Mouse (Mus musculus) kidney, postnatal 4 days (tissue): Measurements from ENCODE around the gene Olfr287.

Experiments used
- DNase-seq, 2 experiments: peaks; one replicate each; pipeline ENCODE4 v3.0.0; 2021; ENCODE audit warnings: mixed read lengths in 2 of 2

Gene Olfr287

DNA sequence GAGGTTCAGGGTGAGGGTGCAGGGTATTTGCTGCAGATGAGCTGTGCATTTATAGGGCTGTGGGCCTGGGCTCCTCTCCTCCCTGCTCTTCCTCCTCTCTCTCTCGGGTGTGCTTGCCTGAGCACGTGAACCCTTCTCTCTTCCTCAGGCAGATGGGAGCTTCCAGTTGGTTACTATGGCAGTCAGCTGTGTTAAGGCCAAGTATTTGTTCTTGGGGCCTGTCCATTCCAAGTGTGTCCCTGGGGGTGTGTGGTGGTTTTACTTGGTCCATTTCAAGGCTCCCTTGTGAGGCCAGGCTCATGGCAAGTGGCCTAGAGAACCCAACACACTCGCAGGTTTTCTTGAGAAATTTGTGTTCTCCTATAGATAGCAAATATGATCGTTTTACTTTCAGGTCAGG is at the start of gene Olfr287, which contains the start of gene Gm44579:
TSS of gene Olfr287 (minus strand) at position 180 of the 400 bp plus-strand sequence.
TSS of gene Gm44579 (minus strand) at position 101 of the 400 bp plus-strand sequence.
- no peak for DNase-seq

DNA sequence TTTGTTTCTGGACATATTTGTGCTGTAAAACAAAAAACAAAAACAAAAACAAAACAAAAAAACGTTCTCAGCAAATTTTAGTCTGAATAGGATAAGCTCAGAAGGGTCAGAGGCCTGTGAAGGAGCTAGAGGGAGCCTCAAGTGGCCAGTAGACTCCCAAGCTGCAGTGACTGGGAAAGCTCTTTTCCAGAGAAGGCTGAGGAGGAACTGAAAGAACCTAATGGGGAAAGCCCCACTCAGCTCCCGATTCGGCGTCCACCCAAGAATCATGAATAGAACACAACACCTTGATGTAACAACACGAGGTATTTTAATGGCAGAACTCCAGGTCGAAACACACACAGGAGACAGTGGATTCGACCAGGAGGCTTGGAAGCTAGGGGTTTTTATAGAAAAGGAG is 36.9 kb upstream of the Olfr287 start:
- no peak for DNase-seq

DNA sequence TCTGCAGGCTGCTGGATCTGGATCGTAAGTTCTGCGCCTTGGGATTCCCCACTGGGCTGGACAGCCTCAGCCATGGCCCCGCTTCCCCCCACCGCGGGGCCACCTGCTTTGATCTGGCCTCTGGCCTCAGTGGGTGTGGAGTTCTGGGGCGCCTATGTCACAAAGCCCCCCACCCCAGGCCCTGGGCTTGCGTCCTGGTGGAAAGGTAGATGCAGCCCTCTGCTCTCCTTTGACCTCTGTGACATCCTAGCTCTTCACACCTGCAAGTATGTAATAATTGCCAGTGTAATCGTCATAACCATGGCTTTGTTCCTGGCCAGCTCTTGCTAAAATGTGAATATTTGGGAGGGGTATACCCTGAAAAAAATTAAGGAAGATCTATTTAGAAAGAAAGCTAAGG is 36.3 kb upstream of the Olfr287 start, which contains the start of gene H1fnt:
TSS of gene H1fnt (minus strand) at position 101 of the 400 bp plus-strand sequence.
- DNase-seq, result no peak

DNA sequence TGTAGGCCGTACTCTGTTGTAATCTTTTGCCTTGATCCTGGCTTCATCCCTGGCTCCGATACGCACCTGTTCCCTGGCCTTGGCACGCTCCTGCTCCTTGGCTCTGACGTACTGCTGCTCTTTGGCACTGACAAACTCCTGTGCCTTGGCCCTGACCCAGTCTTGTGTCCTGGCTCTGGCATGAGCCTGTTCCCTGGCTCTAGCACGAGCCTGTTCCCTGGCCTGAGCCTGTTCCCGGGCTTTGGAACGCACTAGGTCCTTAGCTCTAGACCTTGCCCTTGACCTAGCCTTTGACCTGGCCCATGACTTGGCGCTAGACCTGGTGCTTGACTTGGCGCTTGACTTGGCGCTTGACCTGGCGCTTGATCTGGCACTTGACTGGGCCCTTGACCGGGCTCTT is 35.4 kb upstream of the Olfr287 start:
- DNase-seq, result no peak

DNA sequence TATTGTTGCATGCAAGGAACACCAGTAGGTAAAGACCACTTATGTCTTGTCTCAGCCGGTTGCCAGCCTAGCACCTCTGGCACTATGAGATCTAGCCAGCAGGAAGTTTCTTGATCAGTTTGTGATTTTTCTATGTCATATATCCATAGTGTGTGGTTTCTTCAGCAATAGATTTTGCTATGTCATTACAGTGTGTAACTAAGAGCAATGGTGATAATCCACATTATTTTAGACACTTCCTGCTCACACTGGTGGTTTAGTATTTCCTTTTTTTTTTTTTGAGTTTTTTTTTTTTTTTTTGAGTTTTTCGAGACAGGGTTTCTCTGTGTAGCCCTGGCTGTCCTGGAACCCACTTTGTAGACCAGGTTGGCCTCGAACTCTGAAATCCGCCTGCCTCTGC is 14.6 kb upstream of the Olfr287 start:
- DNase-seq, result no peak

DNA sequence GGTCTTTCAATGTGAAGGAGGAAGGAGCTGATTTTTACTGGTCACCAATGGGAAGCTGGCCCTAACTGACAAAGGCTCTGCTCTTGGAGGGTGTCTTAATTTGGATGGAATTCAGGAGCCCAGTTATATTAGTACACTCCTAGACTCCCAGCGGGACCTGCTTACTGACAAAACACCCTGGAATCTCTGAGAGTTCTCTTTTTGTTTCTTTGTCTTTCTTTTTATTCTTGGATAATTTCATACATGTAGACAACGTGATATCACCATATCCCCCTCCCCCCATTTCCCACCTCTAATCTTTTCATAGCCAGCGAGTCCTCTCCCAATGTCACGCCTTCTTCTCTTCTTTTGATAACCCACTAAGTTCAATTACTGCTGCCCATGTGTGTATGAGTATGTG is 13.5 kb upstream of the Olfr287 start, which contains the start of gene Olfr286:
TSS of gene Olfr286 (minus strand) at position 101 of the 400 bp plus-strand sequence.
- DNase-seq, result no peak

DNA sequence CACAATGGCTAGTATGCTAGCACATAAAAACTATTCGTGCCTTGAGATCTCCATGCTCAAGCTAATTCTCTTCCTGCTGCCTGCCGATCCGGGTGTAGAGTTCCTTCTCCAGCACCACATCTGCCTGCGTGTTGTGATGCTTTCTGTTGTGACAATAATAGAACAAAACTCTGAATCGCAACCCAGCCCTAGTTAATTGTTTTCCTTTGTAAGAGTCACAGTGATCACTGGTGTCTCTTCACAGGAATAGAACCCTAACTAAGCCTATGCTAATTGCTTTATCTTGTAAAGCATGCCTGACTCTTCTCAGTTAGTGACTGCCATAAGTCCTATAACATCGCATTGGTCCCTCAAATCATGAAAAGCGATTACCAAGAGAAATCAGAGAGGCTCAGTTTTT is 5.2 kb upstream of the Olfr287 start:
- DNase-seq, result no peak

DNA sequence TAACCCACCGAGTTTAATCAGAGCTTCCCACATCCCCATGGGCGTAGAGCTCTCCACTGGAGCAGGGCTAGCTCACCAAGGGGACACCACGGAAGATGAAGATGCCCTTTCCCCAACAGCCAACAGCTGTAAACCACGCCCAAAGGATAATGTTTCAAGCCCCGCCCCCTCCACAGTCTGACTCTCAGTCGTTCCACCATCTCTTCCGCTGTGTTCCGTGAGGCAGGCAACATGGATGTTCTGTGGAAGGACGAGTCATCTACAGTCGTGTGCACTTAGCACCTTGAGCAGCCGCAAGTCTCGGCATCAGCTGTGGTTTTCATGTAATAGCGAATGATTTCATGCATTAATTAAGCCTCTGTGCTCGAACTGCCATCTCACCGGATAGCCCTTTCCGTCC is 4.8 kb upstream of the Olfr287 start:
- DNase-seq, result peak; percentile 27 to 40

DNA sequence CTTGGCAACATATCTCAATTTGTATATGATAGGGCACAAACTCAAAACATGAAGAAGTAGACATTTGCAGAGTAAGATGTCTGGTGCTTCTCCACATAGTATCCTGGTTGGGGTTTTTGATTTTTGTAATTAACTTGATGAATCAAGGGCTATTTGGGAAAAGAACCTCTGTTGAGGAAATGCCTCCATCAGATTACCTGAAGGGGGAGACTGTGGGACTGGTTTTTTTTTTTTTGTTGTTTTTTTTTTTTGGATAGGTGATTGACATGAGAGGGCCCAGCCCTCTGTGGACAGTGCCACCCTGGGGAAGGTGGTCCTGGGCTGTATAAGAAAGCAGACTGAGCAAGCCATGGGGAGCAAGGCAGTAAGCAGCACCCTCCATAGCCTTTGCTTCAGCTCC is 1.5 kb upstream of the Olfr287 start:
- no peak for DNase-seq

DNA sequence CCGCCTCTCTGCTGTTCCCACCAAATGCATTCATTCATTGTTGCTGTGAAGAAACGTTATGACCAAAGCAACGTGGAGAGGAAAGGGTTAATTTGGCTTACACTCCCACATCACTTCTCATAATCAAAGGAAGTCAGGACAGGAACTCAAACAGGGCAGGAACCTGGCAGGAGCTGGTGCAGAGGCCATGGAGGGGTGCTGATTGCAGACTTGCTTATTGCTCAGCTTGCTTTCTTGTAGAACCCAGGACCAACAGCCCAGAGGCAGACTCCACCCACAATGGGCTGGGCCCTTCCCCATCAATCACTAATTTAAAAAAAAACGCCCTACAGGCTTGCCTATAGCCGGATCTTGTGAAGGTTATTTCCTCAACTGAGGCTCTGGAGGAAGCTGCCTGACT is 6.7 kb downstream of the Olfr287 start:
- DNase-seq, result peak in 1 of 2 experiments; percentile 3

DNA sequence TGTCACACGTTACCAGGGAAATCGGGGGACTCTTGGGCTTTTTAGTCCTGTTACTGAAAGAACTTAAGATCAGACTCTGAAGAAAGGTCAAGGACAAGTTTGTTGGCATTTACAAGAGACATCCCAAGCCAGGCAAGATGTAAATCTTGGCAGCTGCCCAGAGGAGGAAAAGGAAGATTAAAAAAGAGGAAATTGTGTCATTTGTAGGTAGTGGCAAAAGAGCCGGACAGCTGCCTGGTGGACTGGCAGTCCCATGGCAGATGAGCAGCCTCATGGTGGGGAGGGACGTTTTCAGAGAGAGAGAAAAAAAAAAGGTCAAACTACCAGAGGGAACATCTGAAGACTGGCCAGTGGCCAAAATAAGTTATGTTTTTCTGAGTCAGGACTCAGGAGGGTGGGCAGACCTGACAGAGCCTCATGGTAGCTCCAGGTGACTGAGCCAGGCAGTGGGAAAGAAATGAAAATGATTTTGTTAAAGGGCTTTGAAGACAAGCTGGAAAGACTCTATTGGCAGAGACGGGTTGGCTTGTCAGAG is 7.5 kb downstream of the Olfr287 start:
- DNase-seq, result peak; percentile 3 to 7

DNA sequence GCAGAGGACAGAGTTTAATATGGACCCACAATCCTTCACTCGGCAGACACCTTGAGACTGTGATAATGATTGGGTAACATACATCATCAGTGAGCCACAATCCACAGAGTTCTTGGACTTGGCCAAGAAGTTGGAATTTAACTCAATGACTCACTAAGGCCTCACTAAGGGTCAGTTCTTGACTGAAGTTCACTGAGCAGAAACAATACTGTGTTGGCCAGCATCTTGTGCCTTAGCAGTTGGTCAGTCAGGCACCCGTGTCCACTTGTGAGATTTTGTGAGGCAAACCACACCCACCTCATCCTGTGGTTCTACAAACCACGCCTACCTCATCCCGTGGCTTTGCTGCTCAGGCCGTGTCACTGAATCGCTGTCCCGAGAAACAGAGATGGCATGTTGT is 11.2 kb downstream of the Olfr287 start:
- peak; percentile 4 to 23 for DNase-seq

DNA sequence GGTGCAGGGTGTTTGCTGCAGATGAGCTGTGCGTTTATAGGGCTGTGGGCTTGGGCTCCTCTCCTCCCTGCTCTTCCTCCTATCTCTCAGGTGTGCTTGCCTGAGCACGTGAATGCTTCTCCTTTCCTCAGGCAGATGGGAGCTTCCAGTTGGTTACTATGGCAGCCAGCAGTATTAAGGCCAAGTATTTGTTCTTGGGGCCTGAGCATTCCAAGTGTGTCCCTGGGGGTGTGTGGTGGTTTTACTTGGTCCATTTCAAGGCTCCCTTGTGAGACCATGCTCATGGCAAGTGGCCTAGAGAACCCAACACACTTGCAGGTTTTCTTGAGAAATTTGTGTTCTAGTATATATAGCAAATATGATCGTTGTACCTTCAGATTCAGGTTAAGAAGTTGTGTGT is 25.4 kb downstream of the Olfr287 start, which contains the start of gene Olfr288:
TSS of gene Olfr288 (minus strand) at position 101 of the 400 bp plus-strand sequence.
- DNase-seq, result no peak

DNA sequence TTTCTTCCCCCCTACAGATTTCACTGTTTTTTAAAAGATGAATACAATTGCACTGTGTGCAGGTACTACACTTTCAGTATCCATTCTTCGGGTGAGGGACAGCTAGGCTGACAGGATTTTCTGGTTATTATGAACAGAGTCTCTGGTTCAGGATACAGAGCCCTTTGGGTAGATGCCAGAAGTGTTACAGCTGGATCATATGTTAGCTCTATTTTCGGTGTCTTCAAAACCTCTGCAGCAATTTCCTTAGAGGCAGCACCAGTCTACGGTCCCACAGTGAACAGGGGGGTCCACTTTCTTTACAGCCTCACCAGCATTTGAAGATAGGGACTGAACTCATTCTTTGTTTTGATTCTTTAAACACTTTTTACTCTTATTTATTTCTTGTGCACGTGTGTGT is 36.4 kb downstream of the Olfr287 start:
- DNase-seq, result no peak

DNA sequence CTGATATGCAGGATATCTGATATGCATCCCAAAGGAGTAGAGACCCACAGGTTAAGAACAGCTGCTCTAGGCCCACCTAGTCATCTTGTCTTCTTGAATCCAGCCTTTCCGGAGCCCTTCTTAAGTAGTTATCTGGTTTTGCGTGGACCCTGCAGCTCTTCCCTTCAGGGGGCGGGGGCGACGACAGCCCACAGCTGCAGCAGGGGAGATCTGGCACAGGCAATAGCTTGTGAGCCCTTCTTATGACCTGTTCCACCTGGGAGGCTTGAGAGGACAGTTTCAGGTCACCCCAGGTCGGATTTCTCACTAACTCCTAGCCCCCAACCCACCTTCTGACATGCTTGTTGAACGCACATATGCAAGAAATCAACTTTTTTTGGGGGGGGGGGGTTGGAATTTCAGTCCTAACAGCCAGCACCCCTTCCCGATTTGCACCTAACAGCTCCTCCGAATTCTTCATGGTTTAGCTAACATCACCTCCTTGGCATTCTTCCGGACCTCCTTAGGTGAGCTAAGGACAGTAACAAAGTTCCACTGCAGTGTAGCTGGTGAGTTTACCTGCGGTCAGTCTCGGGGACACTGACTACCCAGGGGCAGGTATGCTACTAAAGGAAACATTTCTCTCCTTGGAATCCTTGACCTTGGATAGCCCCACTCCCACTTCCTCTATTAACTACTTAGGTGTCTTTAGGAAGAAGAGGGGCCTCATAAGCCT is 38.8 kb downstream of the Olfr287 start:
- DNase-seq, result no peak

DNA sequence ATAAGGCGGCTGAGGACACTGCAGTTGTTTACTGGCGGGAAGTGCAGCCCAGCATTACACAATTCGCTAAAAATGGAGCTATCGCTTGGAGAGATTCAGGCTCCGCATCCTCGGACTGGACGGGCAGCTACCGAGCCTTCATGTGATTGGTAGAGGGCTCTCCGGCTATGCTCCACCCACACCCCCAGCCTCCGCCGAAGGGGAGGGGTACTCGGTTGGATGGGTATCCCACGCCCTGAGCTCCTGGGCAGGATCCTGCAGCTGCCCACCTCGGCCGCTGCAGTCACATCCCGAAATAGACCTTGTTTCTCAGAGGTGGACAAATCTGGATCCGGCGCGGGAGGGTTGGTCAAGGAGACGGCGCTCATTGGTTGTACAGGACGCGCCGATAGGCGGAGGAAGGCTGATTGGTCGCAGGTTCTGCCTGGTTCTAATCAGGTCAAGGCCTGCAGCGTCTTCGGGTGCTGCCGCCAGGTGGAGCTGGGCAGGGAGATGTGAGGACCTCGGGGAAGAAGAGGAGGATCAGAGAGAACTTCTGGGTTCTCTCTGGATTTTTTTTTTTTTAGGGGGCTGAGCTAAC is 39.6 kb downstream of the Olfr287 start:
- DNase-seq, result peak; percentile 95 to 96

DNA sequence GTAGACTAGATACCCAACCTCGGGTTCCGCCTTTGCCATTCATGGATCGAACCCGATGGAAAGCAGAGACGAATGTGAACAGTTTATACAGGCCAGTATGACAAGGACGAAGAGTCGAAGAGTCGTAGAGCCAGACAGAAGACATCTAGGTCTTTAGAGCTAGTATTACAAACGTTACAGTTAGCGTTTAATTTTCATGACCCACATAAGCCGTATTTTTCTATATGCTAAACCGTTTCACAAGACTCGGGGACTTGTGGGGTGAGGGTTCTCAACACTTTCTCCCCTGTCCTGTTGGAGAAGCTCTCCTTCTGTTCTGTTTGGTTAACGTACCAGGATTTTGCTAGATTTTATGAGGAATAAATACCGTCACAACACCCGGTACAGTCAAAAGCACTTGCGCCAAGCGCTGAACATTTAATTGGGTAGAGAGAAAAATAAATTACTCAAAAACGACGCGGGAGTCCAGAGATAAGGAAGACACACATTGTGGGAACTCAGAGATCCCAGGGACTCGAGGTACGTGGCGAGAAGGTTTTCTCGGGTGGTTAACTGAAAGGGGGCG is 40.2 kb downstream of the Olfr287 start:
- DNase-seq, result no peak

DNA sequence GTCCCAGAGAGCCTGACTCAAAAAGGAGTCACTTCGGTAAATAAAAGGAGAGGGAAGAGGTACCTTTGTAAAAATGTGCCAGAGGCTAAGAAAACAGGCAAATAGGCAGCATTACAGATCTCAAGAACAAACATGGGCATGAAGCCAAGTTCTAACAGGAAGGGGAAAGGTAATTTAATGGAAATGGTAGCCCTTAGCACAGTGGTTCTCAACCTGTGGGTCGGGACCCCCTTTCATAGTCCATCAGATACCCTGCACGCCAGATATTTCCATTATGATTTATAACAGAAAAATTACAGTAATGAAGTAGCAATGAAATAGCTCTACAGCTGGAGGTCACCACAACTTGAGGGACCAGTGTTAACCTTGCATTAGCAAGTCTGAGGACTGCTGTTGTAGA is 43.5 kb downstream of the Olfr287 start:
- DNase-seq, result no peak

DNA sequence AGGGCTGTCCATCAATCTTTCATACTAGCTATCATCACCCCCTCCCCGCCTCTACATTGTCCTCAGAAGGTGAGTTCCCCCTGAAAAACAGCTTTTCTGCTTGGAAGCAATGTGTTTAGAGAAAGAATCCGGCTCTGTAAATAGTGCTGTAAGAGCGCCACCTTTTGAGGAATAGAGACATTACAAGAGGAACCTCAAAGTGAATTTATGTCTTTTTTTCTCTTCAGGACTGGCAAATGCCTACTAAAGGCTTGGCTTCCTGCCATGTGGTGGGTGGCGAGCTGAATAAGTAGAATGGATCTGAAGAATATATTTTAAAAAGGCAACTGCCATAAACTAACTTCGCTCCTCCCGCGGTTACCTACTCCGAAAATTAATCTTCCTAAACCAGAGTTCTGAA is 47.0 kb downstream of the Olfr287 start:
- peak; percentile 21 to 43 for DNase-seq

DNA sequence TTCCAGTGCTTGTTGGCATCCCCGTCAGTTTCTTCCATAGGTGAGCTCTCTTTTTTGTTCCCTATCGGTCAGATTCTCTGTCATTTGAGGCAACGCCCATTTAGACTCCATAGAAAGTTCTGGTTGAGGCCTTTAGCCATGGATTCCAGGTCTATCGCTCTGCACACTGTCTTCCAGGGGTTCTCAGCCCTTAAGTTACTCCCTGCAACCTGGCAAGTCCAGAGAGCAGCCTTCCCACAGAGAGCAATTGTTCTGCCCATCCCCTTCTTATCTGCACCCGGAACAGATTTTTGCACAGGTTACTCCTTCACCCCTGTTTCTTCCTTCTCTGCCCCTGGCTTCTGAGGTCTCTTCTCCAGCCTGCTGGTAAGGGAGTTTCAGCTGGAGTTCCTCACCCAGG is 48.7 kb downstream of the Olfr287 start:
- DNase-seq, result no peak

DNA sequence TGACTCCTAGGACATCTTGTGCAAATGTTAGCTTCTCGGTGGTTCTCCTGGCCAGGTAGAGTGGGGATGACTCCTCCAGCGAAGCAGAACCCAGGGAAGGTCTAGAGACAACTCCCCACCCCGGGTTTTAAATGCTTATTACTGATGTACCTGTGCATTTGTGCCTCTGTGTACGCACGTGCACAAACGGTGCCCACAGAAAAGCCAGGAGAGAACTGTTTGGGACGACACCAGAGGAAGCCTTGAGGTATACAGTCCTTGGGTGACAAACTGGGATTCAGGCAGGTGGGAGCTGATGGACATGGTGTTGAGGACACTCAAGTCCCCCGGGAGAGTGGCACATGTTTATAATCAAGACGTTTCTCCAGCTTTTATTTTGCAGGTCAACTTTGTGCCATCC is 49.9 kb downstream of the Olfr287 start:
- no peak for DNase-seq

DNA sequence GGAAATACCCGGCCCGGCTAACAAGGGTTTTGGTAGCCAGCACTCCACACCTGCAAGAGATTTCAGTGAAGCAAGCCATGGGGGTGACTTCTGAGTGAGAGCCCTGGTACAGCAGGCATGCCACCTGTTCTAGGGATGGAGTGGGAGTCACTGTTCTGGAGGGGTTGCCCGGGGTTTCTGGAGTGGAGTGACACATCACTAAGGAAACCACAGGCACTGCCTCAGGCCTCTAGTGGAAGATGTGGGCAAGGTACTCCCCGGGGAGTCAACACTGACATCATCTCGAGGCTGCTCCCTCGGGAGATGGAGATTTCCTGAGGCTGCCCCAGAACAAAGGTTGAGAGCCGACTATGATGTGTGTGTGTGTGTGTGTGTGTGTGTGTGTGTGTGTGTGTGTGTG is 50.5 kb downstream of the Olfr287 start:
- DNase-seq, result peak in 1 of 2 experiments; percentile 18

DNA sequence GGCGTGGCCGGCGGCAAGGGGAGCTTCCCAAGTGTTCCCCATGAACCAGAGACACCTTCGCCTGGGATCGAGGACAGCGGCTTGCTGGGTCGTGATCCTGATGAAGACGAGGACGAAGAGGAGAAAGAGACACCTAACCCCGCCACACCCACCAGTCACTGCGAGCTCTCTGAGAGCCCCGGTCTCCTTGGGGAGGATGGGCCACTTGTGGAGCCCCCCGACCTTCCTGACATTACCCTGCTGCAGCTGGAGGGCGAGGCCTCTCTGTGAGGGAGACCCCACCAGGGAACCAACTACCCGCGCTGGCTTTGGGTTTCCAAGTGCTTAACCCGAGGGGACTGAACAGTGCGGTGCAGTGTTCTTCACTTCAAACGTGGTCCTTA is 52.2 kb downstream of the Olfr287 start:
- DNase-seq, result no peak
